Mouse (Mus musculus) kidney, embryonic 16.5 days (tissue): ENCODE measurements around the gene Mmp9. TPM values are rescaled to one million over a fixed set of nuclear protein-coding genes. Genes with fewer than 3 reads are reported as not detected.

ENCODE experiments used
- ATAC-seq: fragments of 200-750 bp; cut with Nextera tagmentation; 2 replicates; pipeline ENCODE4 v1.8.0; 2017; ENCODE audit warnings: moderate TSS enrichment; ENCODE audit not compliant: low FRiP score, low TSS enrichment
- H3K27ac ChIP-seq: fragments of 300-500 bp; sonication (generic); 2 replicates; pipeline ENCODE4 v1.5.1; 2014; ENCODE audit warnings: low read length
- H3K27me3 ChIP-seq: fragments of 300-500 bp; sonication (generic); 2 replicates; pipeline ENCODE4 v1.6.1; 2014; ENCODE audit warnings: low read length, control low read depth, mixed read lengths; ENCODE audit not compliant: insufficient read depth
- H3K36me3 ChIP-seq: fragments of 300-500 bp; sonication (generic); 2 replicates; pipeline ENCODE4 v1.6.1; 2014; ENCODE audit warnings: low read length, control low read depth, mixed read lengths; ENCODE audit not compliant: insufficient read depth
- H3K4me1 ChIP-seq: fragments of 300-500 bp; sonication (generic); 2 replicates; pipeline ENCODE4 v1.6.1; 2014; ENCODE audit warnings: low read length, control low read depth, mixed read lengths; ENCODE audit not compliant: insufficient read depth
- H3K4me2 ChIP-seq: fragments of 300-500 bp; sonication (generic); replicated peaks from 2 replicates; pipeline ENCODE4 v1.6.1; 2014; ENCODE audit warnings: low read depth, low read length
- H3K4me3 ChIP-seq: fragments of 300-500 bp; sonication (generic); 2 replicates; pipeline ENCODE4 v1.5.1; 2014; ENCODE audit warnings: mild to moderate bottlenecking, low read length
- H3K9ac ChIP-seq: fragments of 300-500 bp; sonication (generic); replicated peaks from 2 replicates; pipeline ENCODE4 v1.6.1; 2014; ENCODE audit warnings: low read length
- H3K9me3 ChIP-seq: fragments of 300-500 bp; sonication (generic); 2 replicates; pipeline ENCODE4 v1.6.1; 2016; ENCODE audit warnings: low read length, control low read depth
- WGBS: fragments of 180-500 bp; shearing (Covaris S2); extraction: QIAGEN DNeasy Blood & Tissue Kit; methylation state at CpG from one replicate; pipeline ENCODE4 v1.1.7; 2014; 5-methylcytosine and 5-hydroxymethylcytosine counted together
- polyA plus RNA-seq: library from polyadenylated mRNA; unstranded; fragments of >200 nt; fragmentation: Nextera tagmentation; extraction: Ambion mirVana; gene quantifications from 2 replicates; pipeline ENCODE4 v1.2.1, GENCODE M21; 2015

The Mmp9 gene
- polyA plus RNA-seq = 2.5 and 3.2 TPM in 2 replicates

DNA sequence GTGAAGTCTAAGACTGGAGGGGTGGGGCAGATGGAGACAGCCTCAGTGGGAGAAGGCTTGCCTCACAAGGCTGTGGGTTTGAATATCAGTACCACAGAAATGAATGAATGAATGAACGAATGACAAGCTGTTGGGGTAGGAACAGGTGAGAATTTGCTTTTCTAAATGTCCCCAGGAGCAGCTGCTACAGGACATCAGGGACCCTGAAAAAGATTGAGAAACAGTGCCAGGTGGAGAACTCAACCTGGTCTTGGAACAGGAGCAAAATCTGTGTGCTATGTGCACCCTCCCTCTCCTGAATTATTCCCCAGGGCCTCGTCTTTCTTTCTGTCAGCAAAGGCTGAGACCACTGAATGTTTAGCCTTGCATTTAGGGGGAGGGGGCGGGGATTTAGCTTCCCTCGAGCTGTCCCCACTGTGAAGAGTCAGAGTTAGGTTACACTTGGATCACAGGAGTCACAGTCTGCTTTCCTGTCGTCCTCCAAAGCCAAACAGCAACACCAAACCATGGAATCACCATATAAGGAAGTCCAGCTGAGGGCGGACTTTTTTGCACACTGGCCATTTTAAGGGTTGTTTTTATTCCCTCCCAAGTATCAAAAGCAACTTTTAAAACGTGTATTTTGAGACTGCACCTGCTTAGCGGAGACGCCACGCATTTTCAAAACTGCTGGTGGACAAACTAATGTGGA is at the start of gene Mmp9:
Gene Mmp9, plus strand, starts transcription at position 641 of the 691 bp plus-strand sequence.
- no peaks in the 10 kb centered on the region for H3K9me3 ChIP-seq
- H3K4me2 ChIP-seq = no peak within 1 kb of the TSS; the same call in 1 of the 2 replicates
- H3K27ac ChIP-seq = no peak within 1 kb of the TSS
- H3K4me3 ChIP-seq = no peak within 1 kb of the TSS
- no peaks in the 10 kb centered on the region for H3K36me3 ChIP-seq
- H3K27me3 ChIP-seq = peaks cover 5% of the 10 kb centered on the region
- H3K9ac ChIP-seq = no peak within 1 kb of the TSS
- peaks cover 38% of the 10 kb centered on the region for H3K4me1 ChIP-seq
- ATAC-seq = no peak
- WGBS = 11% methylated on average over 10 of the region's 10 CpGs

DNA sequence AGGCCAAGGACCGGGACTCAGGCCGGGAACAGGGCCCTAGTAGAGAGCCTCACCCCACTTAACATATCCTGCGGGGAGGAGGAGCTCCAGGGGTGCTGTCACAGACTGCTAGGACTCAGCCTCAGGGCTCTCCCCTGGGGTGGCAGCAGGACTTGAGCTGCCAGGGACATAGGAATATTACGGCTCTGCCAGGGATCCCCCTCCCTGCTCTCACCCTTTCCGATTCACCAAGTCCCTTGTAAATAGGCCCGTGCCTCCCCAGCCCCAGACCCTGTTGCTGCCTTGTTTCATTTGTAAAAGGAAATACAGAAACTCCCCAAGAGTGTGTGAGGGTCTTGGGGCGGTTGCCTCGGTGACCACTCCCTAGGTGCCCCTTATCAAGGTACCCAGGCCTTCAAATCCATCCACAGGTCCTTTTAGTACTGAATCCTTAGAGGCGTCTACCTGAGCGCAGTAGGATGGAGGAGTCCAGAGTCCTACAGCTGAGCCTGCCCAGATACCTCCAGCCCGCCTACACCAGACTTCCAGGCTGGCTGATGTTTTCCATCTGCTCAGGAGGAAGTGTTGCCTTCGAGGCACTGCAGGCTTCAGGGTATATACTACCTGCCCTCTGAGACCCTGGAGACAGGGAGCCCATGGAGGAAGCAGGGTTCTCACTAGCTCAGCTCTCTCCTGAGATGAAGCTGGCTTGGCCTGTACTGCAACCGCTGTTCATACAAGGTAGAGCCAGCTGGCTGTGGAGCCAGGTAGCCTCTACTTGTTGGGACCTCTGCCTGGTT is 49.3 kb upstream of the Mmp9 start:
- no peak for ATAC-seq
- no peak overlapping the region for H3K9ac ChIP-seq
- H3K4me1 ChIP-seq = no peaks in the 10 kb centered on the region
- H3K9me3 ChIP-seq = no peaks in the 10 kb centered on the region; the same call in 1 of the 2 replicates
- no peak overlapping the region for H3K4me3 ChIP-seq
- H3K4me2 ChIP-seq = no peak overlapping the region
- no peaks in the 10 kb centered on the region for H3K27me3 ChIP-seq
- WGBS = 84% methylated on average over 13 of the region's 13 CpGs
- peaks cover 98% of the 10 kb centered on the region for H3K36me3 ChIP-seq
- H3K27ac ChIP-seq = no peak overlapping the region

DNA sequence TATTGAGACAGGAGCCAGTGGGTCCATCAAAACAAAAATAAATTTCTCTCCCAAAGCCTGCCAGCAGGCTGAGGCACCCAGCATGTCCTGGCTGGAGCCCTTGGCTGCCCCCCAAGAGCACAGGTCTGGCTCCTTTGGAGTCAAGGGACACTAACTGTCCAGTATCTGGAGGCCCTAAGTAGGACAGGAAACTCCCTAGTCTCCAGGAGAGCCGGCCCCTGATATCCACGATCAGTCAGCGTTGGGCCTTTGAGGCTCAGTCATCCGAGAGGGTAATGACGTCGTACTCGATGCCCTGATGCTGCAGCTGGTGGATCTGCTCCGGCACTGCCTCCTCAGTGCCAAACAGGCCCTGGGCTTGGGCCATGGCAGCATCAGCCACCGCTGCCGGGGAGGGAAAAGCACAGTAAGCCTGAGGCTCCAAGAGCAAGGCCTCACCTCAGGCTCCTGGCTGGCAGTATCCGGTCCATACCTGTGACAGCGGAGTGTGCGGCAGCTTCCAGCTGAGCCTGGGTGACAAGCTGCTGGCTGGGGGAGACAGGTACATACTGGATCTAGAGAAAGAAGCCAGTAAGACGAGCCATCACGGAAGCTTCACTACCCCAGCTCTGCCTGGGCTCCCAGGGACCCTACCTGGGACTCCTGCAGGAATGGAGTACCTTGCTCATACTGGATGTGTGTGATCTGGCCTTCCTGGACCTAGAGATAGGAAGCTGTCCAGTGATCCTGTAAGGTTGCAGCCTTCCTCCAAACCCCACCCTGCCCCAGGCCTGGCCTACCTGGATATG is 48.5 kb upstream of the Mmp9 start:
- no peak overlapping the region for H3K27ac ChIP-seq
- H3K27me3 ChIP-seq = no peaks in the 10 kb centered on the region
- no peaks in the 10 kb centered on the region for H3K4me1 ChIP-seq
- H3K4me3 ChIP-seq = no peak overlapping the region
- WGBS = 84% methylated on average over 15 of the region's 15 CpGs
- ATAC-seq = no peak
- no peaks in the 10 kb centered on the region; the same call in 1 of the 2 replicates for H3K9me3 ChIP-seq
- no peak overlapping the region for H3K4me2 ChIP-seq
- H3K9ac ChIP-seq = no peak overlapping the region
- peaks cover 92% of the 10 kb centered on the region for H3K36me3 ChIP-seq

DNA sequence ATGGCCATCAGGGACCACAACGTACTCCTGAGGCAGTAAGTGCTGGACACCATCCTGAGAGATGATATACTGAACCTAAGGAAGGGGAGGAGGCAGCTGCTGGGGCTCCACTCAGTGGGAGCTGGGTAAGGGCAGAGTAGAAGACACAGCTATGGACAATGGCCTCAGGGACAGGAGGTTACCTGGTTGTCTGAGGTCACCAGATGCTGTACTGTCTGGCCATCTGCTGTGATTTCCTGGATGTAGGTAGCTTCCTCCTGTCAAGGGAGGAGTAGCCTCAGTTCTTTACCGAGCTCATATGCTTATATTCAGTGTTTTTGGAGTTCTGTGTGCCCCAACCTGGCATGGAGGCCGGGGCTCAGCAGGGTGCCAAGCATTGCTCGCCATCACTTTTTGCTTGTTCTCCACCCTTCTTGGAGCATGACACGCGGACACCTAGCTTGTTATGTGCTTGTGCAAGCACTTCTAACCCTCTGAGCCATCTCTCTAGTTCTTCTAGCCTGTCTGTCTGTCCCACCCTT is 47.8 kb upstream of the Mmp9 start:
- Histone ChIP-seq H3K4me1 (no peaks in the 10 kb centered on the region), H3K9ac (no peak overlapping the region), H3K4me2 (no peak overlapping the region), H3K36me3 (peaks cover 91% of the 10 kb centered on the region), H3K27me3 (no peaks in the 10 kb centered on the region), H3K27ac (no peak overlapping the region), H3K4me3 (no peak overlapping the region), H3K9me3 (no peaks in the 10 kb centered on the region; the same call in 1 of the 2 replicates)
- 94% methylated on average over 6 of the region's 6 CpGs for WGBS
- no peak for ATAC-seq

DNA sequence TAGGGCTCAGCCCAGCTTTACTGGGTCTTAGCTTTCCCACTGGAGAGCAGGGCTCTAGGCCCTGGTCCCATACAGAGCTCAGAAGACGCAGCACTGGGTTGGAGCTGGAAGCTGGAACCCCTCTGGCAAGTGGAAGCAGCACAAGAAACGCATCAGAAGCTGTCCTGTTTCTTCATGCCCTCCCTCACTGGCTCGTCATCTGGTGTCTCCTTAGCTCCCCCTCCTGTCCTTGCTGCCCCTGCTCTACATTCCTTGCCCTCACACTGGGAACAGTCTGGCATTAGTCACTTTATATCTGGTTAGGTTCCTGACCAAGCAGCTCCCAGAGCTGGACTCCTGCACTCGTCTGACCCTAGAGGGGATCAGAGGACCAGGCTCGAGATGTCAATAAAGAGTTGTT is 46.5 kb upstream of the Mmp9 start:
- H3K4me3 ChIP-seq = no peak overlapping the region
- no peaks in the 10 kb centered on the region for H3K27me3 ChIP-seq
- H3K36me3 ChIP-seq = peaks cover 90% of the 10 kb centered on the region
- no peaks in the 10 kb centered on the region; the same call in 1 of the 2 replicates for H3K9me3 ChIP-seq
- no peak overlapping the region for H3K9ac ChIP-seq
- no peak overlapping the region for H3K4me2 ChIP-seq
- no peak for ATAC-seq
- 60% methylated on average over 5 of the region's 5 CpGs for WGBS
- no peaks in the 10 kb centered on the region for H3K4me1 ChIP-seq
- H3K27ac ChIP-seq = no peak overlapping the region

DNA sequence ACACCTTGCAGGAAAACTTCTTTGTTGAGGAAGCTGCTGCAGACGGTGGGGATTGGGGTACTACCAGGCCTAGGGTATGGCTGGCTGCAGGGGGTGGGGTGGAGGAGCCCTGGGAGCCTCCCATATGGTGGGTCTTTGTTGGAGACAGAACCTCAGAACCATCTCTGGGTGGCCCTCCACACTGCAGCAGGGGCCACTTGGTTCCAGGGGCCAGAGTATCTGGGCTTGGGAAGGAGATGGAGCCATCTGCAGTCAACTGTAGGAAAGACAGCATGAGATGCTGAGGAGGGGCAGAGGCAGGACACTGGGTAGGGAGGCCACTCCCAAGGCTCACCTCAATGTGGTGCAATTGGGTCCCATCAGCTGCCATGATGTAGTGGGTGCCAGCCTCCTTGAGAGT is 45.9 kb upstream of the Mmp9 start:
- Histone ChIP-seq H3K27ac (no peak overlapping the region), H3K4me2 (no peak overlapping the region), H3K27me3 (no peaks in the 10 kb centered on the region), H3K4me1 (no peaks in the 10 kb centered on the region), H3K9ac (no peak overlapping the region), H3K9me3 (no peaks in the 10 kb centered on the region; the same call in 1 of the 2 replicates), H3K36me3 (peaks cover 91% of the 10 kb centered on the region), H3K4me3 (no peak overlapping the region)
- 81% methylated on average over 1 of the region's 1 CpGs for WGBS
- no peak for ATAC-seq

DNA sequence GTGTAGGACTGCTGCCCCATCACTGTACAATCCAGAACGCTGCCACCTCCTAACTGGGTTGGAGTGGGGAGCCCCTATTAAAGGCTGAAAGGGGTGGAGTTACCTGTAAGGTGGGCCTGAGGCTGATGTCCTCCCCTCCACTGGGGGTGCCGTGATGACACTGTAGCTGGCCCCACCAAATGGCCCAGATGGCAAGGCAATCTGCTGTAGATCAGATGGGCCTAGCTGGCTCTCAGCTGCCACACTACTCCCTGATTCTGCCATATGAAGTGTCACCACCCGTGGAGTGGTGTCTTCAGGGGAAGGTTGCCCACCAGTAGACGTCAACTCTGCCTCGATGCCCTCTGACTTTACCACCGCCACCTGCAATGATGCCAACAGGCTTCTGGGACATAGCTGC is 44.7 kb upstream of the Mmp9 start:
- ATAC-seq = no peak
- no peak overlapping the region for H3K4me3 ChIP-seq
- 93% methylated on average over 6 of the region's 6 CpGs for WGBS
- H3K9me3 ChIP-seq = no peaks in the 10 kb centered on the region; the same call in 1 of the 2 replicates
- H3K27me3 ChIP-seq = no peaks in the 10 kb centered on the region
- no peaks in the 10 kb centered on the region for H3K4me1 ChIP-seq
- no peak overlapping the region for H3K9ac ChIP-seq
- no peak overlapping the region for H3K27ac ChIP-seq
- H3K4me2 ChIP-seq = no peak overlapping the region
- peaks cover 89% of the 10 kb centered on the region for H3K36me3 ChIP-seq

DNA sequence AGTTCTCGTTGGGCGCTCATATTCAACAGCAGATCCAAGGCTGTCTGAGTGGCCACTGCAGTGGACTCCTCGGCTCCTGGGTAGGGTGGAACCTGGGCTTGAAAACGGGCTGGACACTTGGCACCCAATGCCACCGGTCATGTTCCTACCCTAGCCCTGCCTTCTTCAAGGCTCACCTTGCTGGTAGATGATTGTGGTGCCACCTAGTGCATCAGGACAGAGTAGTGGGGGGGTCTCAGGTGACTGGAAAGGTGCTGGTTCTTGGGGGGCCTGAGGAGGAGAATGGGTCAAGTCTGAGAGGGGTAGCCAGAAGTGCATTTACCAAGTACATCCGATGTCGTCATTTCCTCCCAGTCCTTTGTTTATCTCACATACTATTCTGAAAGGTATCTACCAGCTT is 42.6 kb upstream of the Mmp9 start:
- 89% methylated on average over 7 of the region's 7 CpGs for WGBS

DNA sequence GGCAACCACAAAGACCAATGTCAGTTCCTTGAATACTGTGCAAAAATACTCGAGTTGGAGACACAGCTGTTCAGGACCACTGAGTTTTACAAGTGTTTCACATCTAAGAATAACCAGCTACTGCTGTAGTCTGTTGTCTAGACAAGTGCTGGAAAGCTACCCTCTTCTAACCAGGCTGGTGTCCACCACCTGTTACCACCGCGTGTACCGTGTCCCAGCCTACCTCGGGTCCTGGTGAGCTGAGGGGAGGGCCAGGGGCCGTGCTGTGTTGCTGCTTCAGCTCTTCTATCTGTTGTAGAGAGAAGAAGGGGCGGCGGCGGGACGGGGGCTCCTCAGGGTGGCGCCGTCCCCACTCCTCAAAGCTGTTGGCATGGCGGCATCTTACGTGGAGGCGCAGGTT is 41.5 kb upstream of the Mmp9 start:
- Histone ChIP-seq H3K4me3 (no peak overlapping the region), H3K4me1 (no peaks in the 10 kb centered on the region), H3K27ac (no peak overlapping the region), H3K36me3 (peaks cover 79% of the 10 kb centered on the region), H3K9ac (no peak overlapping the region), H3K4me2 (no peak overlapping the region), H3K9me3 (no peaks in the 10 kb centered on the region; the same call in 1 of the 2 replicates), H3K27me3 (no peaks in the 10 kb centered on the region)
- no peak for ATAC-seq
- WGBS = 95% methylated on average over 15 of the region's 15 CpGs

More for the DNA sequence above, 42.6 kb upstream of the Mmp9 start:
- Histone ChIP-seq H3K4me2 (no peak overlapping the region), H3K27me3 (no peaks in the 10 kb centered on the region), H3K4me1 (no peaks in the 10 kb centered on the region), H3K4me3 (no peak overlapping the region), H3K36me3 (peaks cover 86% of the 10 kb centered on the region), H3K27ac (no peak overlapping the region), H3K9ac (no peak overlapping the region), H3K9me3 (no peaks in the 10 kb centered on the region; the same call in 1 of the 2 replicates)
- ATAC-seq = no peak
